Mouse (Mus musculus): ENCODE data around the gene Otop1. TPM values are rescaled to one million over a fixed set of nuclear protein-coding genes. Genes with fewer than 3 reads are reported as not detected.
A peak's percentile ranks its signal among the peaks of the same experiment; 100 is the strongest.

Otop1 gene
- total RNA-seq, 2 experiments from 2014 or later: not detected

GRCm38 (mm10) chr5:38280075-38280474 is 4.3 kb downstream of the Otop1 start:
- intact Hi-C loops (cut with DNase I): no loop called here
- no peak for DNase-seq (ENCODE audit: extremely low spot score in 1 of 2, low spot score in 2 of 2)

DNA sequence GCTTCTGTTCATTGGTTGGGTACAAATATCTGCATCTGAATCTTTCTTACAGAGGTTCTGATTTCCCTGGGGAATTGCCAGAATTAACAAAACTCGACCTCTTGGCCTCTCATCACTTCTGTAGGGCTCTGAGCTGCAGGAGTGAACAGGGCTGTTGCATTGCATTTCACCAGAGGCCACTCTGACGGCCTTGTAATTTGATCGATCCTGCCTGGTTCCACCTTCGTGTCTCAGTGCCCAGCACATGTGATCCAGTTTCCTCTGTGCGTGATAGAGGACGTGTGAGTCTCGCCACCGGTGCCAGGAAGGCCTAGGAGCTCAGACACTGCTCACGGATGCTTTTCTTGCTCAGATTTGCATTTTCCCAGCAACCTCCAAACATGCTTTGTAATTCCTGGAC is 10.0 kb downstream of the Otop1 start:
- DNase-seq (ENCODE audit: extremely low spot score in 1 of 2, low spot score in 2 of 2): no peak
- intact Hi-C loops (cut with DNase I): no loop called here

- no peak for DNase-seq (ENCODE audit: extremely low spot score in 1 of 2, low spot score in 2 of 2)
- intact Hi-C loops (cut with DNase I): no loop called here
Measured at GRCm38 (mm10) chr5:38288476-38288875, 12.7 kb downstream of the Otop1 start.

DNA sequence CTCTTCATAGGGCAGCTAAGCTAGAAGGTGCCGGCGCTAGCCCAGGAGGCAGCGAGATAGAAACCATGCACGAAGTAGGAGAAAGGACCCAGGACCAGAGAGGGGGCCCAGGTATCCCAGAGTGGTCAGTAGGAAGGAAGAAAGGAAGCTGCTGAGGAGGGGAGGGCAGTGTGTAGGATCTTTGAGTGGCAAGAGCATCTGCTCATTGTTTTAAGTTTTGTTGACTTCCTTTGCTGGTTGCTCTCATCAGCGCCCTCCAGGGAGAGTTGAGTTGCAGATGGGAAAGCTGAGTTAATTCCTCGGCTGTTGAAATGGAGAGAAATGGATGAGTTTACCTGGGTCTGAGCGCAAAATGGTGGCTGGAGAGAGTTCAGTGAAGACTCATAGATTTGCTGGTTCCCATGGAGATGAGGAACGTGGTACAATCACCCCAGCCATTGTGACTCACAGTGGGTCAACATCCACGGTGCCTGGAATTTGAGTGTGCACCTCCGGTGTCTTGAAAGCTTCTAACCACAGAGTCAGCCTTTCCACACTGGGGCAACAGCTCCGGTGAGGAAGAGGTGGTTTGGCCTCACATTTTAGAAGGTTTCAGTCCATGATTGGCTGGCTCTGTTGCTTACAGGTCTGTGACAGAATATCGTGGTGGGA is 26.1 kb downstream of the Otop1 start:
- intact Hi-C loops (cut with DNase I): no loop called here
- DNase-seq (ENCODE audit: extremely low spot score in 1 of 2, low spot score in 2 of 2): no peak

DNA sequence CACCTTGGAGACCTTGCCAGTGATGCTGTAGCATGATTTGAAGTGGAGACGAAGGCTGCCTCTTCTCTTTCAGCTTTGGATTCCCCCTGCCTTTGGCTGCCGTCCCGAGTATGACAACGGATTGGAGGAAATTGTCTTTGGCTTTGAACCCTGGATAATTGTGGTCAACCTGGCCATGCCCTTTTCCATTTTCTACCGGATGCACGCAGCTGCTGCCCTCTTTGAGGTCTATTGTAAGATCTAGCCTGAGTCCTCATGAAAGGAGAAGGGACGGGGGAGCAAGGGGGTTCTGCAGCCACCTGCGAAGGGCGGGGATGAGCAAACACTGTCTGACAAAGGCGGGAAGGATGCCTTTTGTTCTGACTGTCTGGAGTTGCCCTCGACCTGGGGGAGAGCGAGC is 26.9 kb downstream of the Otop1 start:
- intact Hi-C loops (cut with DNase I): no loop called here
- DNase-seq (ENCODE audit: extremely low spot score in 1 of 2, low spot score in 2 of 2): no peak

DNA sequence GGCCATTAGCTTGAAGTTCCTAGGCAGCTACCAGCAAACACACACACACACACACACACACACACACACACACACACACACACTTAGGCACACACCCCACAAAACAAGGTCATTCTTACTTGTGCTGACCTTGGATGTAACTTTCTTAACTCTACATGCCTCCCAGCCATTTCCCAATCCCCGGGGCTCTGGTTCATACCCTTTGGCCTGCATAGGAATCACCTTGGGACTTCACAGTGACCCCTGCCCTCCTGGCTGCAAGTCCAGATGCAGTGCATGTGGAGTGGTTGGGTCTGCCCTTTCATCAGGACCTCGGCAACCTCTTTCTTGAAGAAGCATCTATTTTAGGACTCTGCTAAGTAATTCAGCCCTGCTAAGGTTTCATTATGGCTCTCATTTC is 29.5 kb downstream of the Otop1 start:
- no peak for DNase-seq (ENCODE audit: extremely low spot score in 1 of 2, low spot score in 2 of 2)
- intact Hi-C loops (cut with DNase I): loop anchor here (5.0 kb wide), 3 partner anchors 177 to 317 kb away; no protein-coding TSS in a partner anchor

- intact Hi-C loops (cut with DNase I): loop anchor here (2.0 to 5.0 kb wide), 4 partner anchors 163 to 315 kb away; no protein-coding TSS in a partner anchor
- DNase-seq (ENCODE audit: extremely low spot score in 1 of 2, low spot score in 2 of 2): peak; percentile 85 to 90
Measured at GRCm38 (mm10) chr5:38307255-38308101, 31.7 kb downstream of the Otop1 start.

DNA sequence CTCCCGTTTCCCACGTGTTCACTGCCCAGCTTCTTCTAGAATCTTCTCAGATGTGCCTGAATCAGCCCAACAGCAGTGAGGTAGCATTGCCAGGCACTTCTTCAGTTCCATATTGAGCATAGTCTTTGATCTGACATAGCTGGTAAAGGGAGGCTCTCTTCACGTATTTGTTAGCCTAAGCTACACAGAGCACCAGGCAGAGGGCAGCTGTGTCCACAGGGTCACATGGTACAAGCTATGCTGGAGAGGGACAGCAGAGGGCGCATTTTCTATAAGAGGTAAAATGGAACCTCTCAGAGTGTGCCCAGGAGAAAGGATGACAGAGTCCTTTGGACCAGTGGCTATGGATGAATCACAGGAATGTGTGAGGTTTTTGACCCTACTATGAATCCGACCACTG is 33.1 kb downstream of the Otop1 start:
- intact Hi-C loops (cut with DNase I): loop anchor here (5.0 kb wide), 3 partner anchors 173 to 313 kb away; no protein-coding TSS in a partner anchor
- peak in 1 of 2 experiments; percentile 62 for DNase-seq (ENCODE audit: extremely low spot score in 1 of 2, low spot score in 2 of 2)

GRCm38 (mm10) chr5:38309795-38310194 is 34.0 kb downstream of the Otop1 start:
- intact Hi-C loops (cut with DNase I): loop anchor here (5.0 kb wide), 3 partner anchors 173 to 313 kb away; no protein-coding TSS in a partner anchor

GRCm38 (mm10) chr5:38318966-38319786 is 43.4 kb downstream of the Otop1 start, which contains the start of gene Drd5:
Gene Drd5 (plus strand): TSS chr5:38319367.
- intact Hi-C loops (cut with DNase I): no loop called here
- DNase-seq (ENCODE audit: extremely low spot score in 1 of 2, low spot score in 2 of 2): peak in 1 of 2 experiments; percentile 32

More at GRCm38 (mm10) chr5:38309795-38310194, 34.0 kb downstream of the Otop1 start:
- DNase-seq (ENCODE audit: extremely low spot score in 1 of 2, low spot score in 2 of 2): no peak

DNA sequence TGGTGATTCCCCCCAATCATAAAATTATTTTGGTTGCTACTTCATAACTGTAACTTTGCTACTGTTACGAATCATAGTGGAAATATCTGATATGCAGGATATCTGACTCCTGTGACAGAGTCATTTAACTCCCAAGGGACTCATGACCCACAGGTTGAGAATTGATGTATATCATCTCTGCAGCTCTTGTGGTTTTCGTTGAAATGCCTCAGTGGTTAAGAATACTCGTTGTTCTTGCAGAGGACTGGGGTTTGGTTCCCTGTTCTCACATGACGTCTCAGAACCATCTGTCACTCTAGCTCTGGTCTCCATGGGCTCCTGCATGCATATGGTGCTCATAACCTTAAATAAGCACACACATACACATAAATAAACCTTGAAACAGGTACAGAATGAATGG is 57.6 kb downstream of the Otop1 start:
- no peak for DNase-seq (ENCODE audit: extremely low spot score in 1 of 2, low spot score in 2 of 2)

GRCm38 (mm10) chr5:38334582-38334981 is 58.8 kb downstream of the Otop1 start:
- no peak for DNase-seq (ENCODE audit: extremely low spot score in 1 of 2, low spot score in 2 of 2)
- intact Hi-C loops (cut with DNase I): no loop called here

More for the DNA sequence above, 57.6 kb downstream of the Otop1 start:
- intact Hi-C loops (cut with DNase I): no loop called here

- intact Hi-C loops (cut with DNase I): no loop called here
- no peak for DNase-seq (ENCODE audit: extremely low spot score in 1 of 2, low spot score in 2 of 2)
Measured at GRCm38 (mm10) chr5:38343101-38343500, 67.3 kb downstream of the Otop1 start.

- no peak for DNase-seq (ENCODE audit: extremely low spot score in 1 of 2, low spot score in 2 of 2)
- intact Hi-C loops (cut with DNase I): no loop called here
Measured at GRCm38 (mm10) chr5:38346646-38347432, 71.1 kb downstream of the Otop1 start.

DNA sequence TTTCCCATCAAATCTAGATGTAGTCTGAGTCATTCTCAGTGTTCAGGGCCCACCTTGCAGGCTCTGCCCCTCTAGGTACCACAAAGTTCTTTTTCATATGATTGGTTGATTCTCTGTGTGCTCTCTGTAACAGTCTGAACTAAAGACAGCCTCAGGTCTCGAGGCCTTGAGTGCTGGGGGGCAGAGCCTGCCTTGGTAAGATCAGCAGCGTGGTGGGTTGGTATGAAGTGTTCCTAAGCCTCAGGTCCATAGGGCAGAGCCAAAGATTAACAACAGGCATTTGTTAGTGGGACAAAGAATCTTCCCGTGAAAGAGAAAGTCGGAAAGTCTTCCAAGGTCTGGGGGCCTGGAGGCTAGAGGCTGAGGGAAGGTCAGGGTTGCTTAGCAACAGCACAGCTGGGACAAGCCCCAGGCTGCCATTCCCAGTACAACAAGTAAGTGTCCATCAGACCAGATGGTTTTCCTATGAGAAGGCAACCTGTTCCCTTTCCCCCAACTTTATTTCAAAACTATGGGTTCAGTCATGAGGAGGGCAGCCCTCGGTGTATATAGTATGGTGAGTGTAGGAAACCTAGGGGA is 74.7 kb downstream of the Otop1 start:
- DNase-seq (ENCODE audit: extremely low spot score in 1 of 2, low spot score in 2 of 2): no peak
- intact Hi-C loops (cut with DNase I): no loop called here

All from left cerebral cortex, postnatal 10 days (tissue).